Mouse (Mus musculus): ENCODE measurements around the gene Pramef20. TPM values are rescaled to one million over a fixed set of nuclear protein-coding genes. Genes with fewer than 3 reads are reported as not detected.

The Pramef20 gene
- polyA plus RNA-seq, 1 experiment from 2014 or later: not detected

Other genes with a start within 250 kb of the Pramef20 start
- not detected in 2 replicates for gene Oog3, start 215.3 kb downstream of the Pramef20 start, polyA plus RNA-seq (2015; fragmentation: Nextera tagmentation; extraction: Ambion mirVana)
- not detected in 2 replicates for gene Oog2, start 187.2 kb downstream of the Pramef20 start, polyA plus RNA-seq (2015; fragmentation: Nextera tagmentation; extraction: Ambion mirVana)
- not detected in 2 replicates for gene C87977, start 164.6 kb downstream of the Pramef20 start, polyA plus RNA-seq (2015; fragmentation: Nextera tagmentation; extraction: Ambion mirVana)
- not detected in 2 replicates for gene Pramel5, start 97.4 kb downstream of the Pramef20 start, polyA plus RNA-seq (2015; fragmentation: Nextera tagmentation; extraction: Ambion mirVana)
- not detected in 2 replicates for gene Gm13128, start 47.7 kb downstream of the Pramef20 start, polyA plus RNA-seq (2015; fragmentation: Nextera tagmentation; extraction: Ambion mirVana)
- not detected in 2 replicates for gene Gm13119, start 20.0 kb downstream of the Pramef20 start, polyA plus RNA-seq (2015; fragmentation: Nextera tagmentation; extraction: Ambion mirVana)
- gene Pramef12, start 30.5 kb upstream of the Pramef20 start, polyA plus RNA-seq (2015; fragmentation: Nextera tagmentation; extraction: Ambion mirVana): 0.44 and 0.58 TPM in 2 replicates
- gene 1700012P22Rik, start 60.8 kb upstream of the Pramef20 start, polyA plus RNA-seq (2015; fragmentation: Nextera tagmentation; extraction: Ambion mirVana): not detected in 2 replicates
- not detected in 2 replicates for gene Gm9944, start 75.4 kb upstream of the Pramef20 start, polyA plus RNA-seq (2015; fragmentation: Nextera tagmentation; extraction: Ambion mirVana)
- not detected in 2 replicates for gene Aadacl3, start 85.8 kb upstream of the Pramef20 start, polyA plus RNA-seq (2015; fragmentation: Nextera tagmentation; extraction: Ambion mirVana)
- gene 9430007A20Rik, start 141.9 kb upstream of the Pramef20 start, polyA plus RNA-seq (2015; fragmentation: Nextera tagmentation; extraction: Ambion mirVana): not detected in 2 replicates
- gene Gm13124, start 187.2 kb upstream of the Pramef20 start, polyA plus RNA-seq (2015; fragmentation: Nextera tagmentation; extraction: Ambion mirVana): not detected in 2 replicates
- not detected in 2 replicates for gene Aadacl4, start 235.8 kb upstream of the Pramef20 start, polyA plus RNA-seq (2015; fragmentation: Nextera tagmentation; extraction: Ambion mirVana)